Mouse (Mus musculus) liver, embryonic 16.5 days (tissue): ENCODE data around the gene Igsf6. TPM values are rescaled to one million over a fixed set of nuclear protein-coding genes. Genes with fewer than 3 reads are reported as not detected.

Experiments used
- ATAC-seq: fragments of 200-750 bp; cut with Nextera tagmentation; 2 replicates; pipeline ENCODE4 v1.8.0; 2017; ENCODE audit warnings: low read depth, mild to moderate bottlenecking, moderate number of reproducible peaks, moderate library complexity
- H3K27ac ChIP-seq: fragments of 300-500 bp; sonication (generic); 2 replicates; pipeline ENCODE4 v1.5.1; 2014; ENCODE audit warnings: mild to moderate bottlenecking, low read length
- H3K27me3 ChIP-seq: fragments of 300-500 bp; sonication (generic); 2 replicates; pipeline ENCODE4 v1.6.1; 2014; ENCODE audit warnings: low read depth, low read length, mixed read lengths; ENCODE audit not compliant: control insufficient read depth, insufficient read depth
- H3K36me3 ChIP-seq: fragments of 300-500 bp; sonication (generic); 2 replicates; pipeline ENCODE4 v1.6.1; 2014; ENCODE audit warnings: mild to moderate bottlenecking; ENCODE audit not compliant: control insufficient read depth, insufficient read depth
- H3K4me1 ChIP-seq: fragments of 300-500 bp; sonication (generic); 2 replicates; pipeline ENCODE4 v1.6.1; 2014; ENCODE audit warnings: low read depth, low read length, mixed read lengths; ENCODE audit not compliant: control insufficient read depth
- H3K4me2 ChIP-seq: fragments of 300-500 bp; sonication (generic); 2 replicates; pipeline ENCODE4 v1.6.1; 2014; ENCODE audit warnings: low read depth, low read length, mixed read lengths
- H3K4me3 ChIP-seq: fragments of 300-500 bp; sonication (generic); 2 replicates; pipeline ENCODE4 v1.5.1; 2014; ENCODE audit warnings: low read depth, mild to moderate bottlenecking, low read length
- H3K9ac ChIP-seq: fragments of 300-500 bp; sonication (generic); 2 replicates; pipeline ENCODE4 v1.6.1; 2014; ENCODE audit warnings: low read depth, low read length
- H3K9me3 ChIP-seq: fragments of 300-500 bp; sonication (generic); replicated peaks from 2 replicates; pipeline ENCODE4 v1.6.1; 2016; ENCODE audit warnings: low read length; ENCODE audit not compliant: control insufficient read depth
- WGBS: fragments of 180-500 bp; shearing (Covaris S2); extraction: QIAGEN DNeasy Blood & Tissue Kit; methylation state at CpG from one replicate; pipeline ENCODE4 v1.1.7; 2014; ENCODE audit not compliant: insufficient replicate concordance; 5-methylcytosine and 5-hydroxymethylcytosine counted together
- polyA plus RNA-seq: library from polyadenylated mRNA; unstranded; fragments of >200 nt; fragmentation: Nextera tagmentation; extraction: Ambion mirVana; gene quantifications from 2 replicates; pipeline ENCODE4 v1.2.1, GENCODE M21; 2015

The Igsf6 gene
- polyA plus RNA-seq, 1 experiment from 2014 or later, result 14.9 TPM

- Histone ChIP-seq H3K27ac (no peak overlapping the region), H3K36me3 (no peaks in the 10 kb centered on the region; the same call in 1 of the 2 replicates), H3K4me3 (0 out of 2 replicates have a peak overlapping the region, but pooled peaks have one; percentile 7), H3K9me3 (no peaks in the 10 kb centered on the region), H3K9ac (no peak overlapping the region), H3K27me3 (no peaks in the 10 kb centered on the region), H3K4me1 (no peaks in the 10 kb centered on the region), H3K4me2 (no peak overlapping the region)
- ATAC-seq, result no peak
- WGBS, result 50% methylated on average over 5 of the region's 5 CpGs
Observed at GRCm38 (mm10) chr7:121072506-121072905, 1.9 kb downstream of the Igsf6 start.

- Histone ChIP-seq H3K4me1 (no peaks in the 10 kb centered on the region), H3K9me3 (no peaks in the 10 kb centered on the region), H3K9ac (no peak overlapping the region), H3K27me3 (no peaks in the 10 kb centered on the region), H3K36me3 (no peaks in the 10 kb centered on the region; the same call in 1 of the 2 replicates), H3K4me3 (no peak overlapping the region), H3K4me2 (peak overlapping the region; percentile 13; the same call in 1 of the 2 replicates), H3K27ac (no peak overlapping the region)
- 75% methylated on average over 4 of the region's 4 CpGs for WGBS
- ATAC-seq, result no peak
Observed at GRCm38 (mm10) chr7:121071276-121071675, 3.1 kb downstream of the Igsf6 start.

- Histone ChIP-seq H3K27me3 (no peaks in the 10 kb centered on the region), H3K4me1 (no peaks in the 10 kb centered on the region), H3K4me2 (no peak overlapping the region), H3K9me3 (no peaks in the 10 kb centered on the region), H3K36me3 (no peaks in the 10 kb centered on the region; the same call in 1 of the 2 replicates), H3K4me3 (no peak overlapping the region), H3K27ac (no peak overlapping the region), H3K9ac (no peak overlapping the region)
- no peak for ATAC-seq
- 45% methylated on average over 4 of the region's 4 CpGs for WGBS
Observed at GRCm38 (mm10) chr7:121064309-121064708, 10.1 kb downstream of the Igsf6 start.

- Histone ChIP-seq H3K27me3 (no peaks in the 10 kb centered on the region), H3K4me2 (no peak overlapping the region), H3K4me3 (no peak overlapping the region), H3K27ac (no peak overlapping the region), H3K9me3 (no peaks in the 10 kb centered on the region), H3K36me3 (0 out of 2 replicates have a peak, but pooled peaks cover 5% of the 10 kb centered on the region), H3K4me1 (no peaks in the 10 kb centered on the region), H3K9ac (no peak overlapping the region)
- ATAC-seq, result no peak
- WGBS, result 67% methylated on average over 6 of the region's 6 CpGs
Observed at GRCm38 (mm10) chr7:121059477-121060218, 14.7 kb downstream of the Igsf6 start.

- no peak overlapping the region for H3K27ac ChIP-seq
- 83% methylated on average over 4 of the region's 4 CpGs for WGBS
- no peak overlapping the region for H3K4me2 ChIP-seq
- no peak for ATAC-seq
- no peaks in the 10 kb centered on the region for H3K4me1 ChIP-seq
- H3K27me3 ChIP-seq, result no peaks in the 10 kb centered on the region
- no peaks in the 10 kb centered on the region for H3K9me3 ChIP-seq
- no peak overlapping the region for H3K4me3 ChIP-seq
- peaks cover 6% of the 10 kb centered on the region; the same call in 1 of the 2 replicates for H3K36me3 ChIP-seq
- no peak overlapping the region for H3K9ac ChIP-seq
Observed at GRCm38 (mm10) chr7:121053071-121053470, 21.3 kb downstream of the Igsf6 start.

GRCm38 (mm10) chr7:121047624-121048023 lies 26.7 kb downstream of the Igsf6 start:
- no peaks in the 10 kb centered on the region for H3K36me3 ChIP-seq
- no peak for ATAC-seq
- H3K9ac ChIP-seq, result no peak overlapping the region
- 88% methylated on average over 2 of the region's 2 CpGs for WGBS
- H3K4me3 ChIP-seq, result no peak overlapping the region
- no peaks in the 10 kb centered on the region for H3K27me3 ChIP-seq
- H3K27ac ChIP-seq, result no peak overlapping the region
- H3K4me2 ChIP-seq, result no peak overlapping the region
- peaks cover 4% of the 10 kb centered on the region for H3K4me1 ChIP-seq
- H3K9me3 ChIP-seq, result no peaks in the 10 kb centered on the region

- H3K4me1 ChIP-seq, result peaks cover 5% of the 10 kb centered on the region
- no peak overlapping the region for H3K9ac ChIP-seq
- no peak for ATAC-seq
- WGBS, result 70% methylated on average over 6 of the region's 6 CpGs
- H3K27me3 ChIP-seq, result no peaks in the 10 kb centered on the region
- H3K9me3 ChIP-seq, result no peaks in the 10 kb centered on the region
- H3K36me3 ChIP-seq, result no peaks in the 10 kb centered on the region
- no peak overlapping the region for H3K27ac ChIP-seq
- H3K4me3 ChIP-seq, result no peak overlapping the region
- no peak overlapping the region for H3K4me2 ChIP-seq
Observed at GRCm38 (mm10) chr7:121045671-121046453, 28.5 kb downstream of the Igsf6 start.

GRCm38 (mm10) chr7:121044251-121044650 lies 30.1 kb downstream of the Igsf6 start:
- Histone ChIP-seq H3K4me2 (no peak overlapping the region), H3K27ac (no peak overlapping the region), H3K9ac (no peak overlapping the region), H3K9me3 (no peaks in the 10 kb centered on the region), H3K27me3 (no peaks in the 10 kb centered on the region), H3K36me3 (no peaks in the 10 kb centered on the region), H3K4me1 (peaks cover 11% of the 10 kb centered on the region), H3K4me3 (no peak overlapping the region)
- ATAC-seq, result no peak
- 36% methylated on average over 1 of the region's 1 CpGs for WGBS

- WGBS, result 55% methylated on average over 1 of the region's 1 CpGs
- ATAC-seq, result no peak
- H3K27ac ChIP-seq, result no peak overlapping the region
Observed at GRCm38 (mm10) chr7:121043510-121043909, 30.9 kb downstream of the Igsf6 start.

More at GRCm38 (mm10) chr7:121043510-121043909, 30.9 kb downstream of the Igsf6 start:
- Histone ChIP-seq H3K4me2 (no peak overlapping the region), H3K4me3 (no peak overlapping the region), H3K36me3 (no peaks in the 10 kb centered on the region), H3K9me3 (no peaks in the 10 kb centered on the region), H3K27me3 (no peaks in the 10 kb centered on the region), H3K9ac (no peak overlapping the region), H3K4me1 (peaks cover 11% of the 10 kb centered on the region)
